Mouse (Mus musculus) layer of hippocampus, adult 18-20 months (tissue): ENCODE results near the gene Tmem256. TPM values are rescaled to one million over a fixed set of nuclear protein-coding genes. Genes with fewer than 3 reads are reported as not detected.

ENCODE experiments used
- DNase-seq, 2 experiments: peaks; one replicate each; pipeline ENCODE4 v3.0.0; 2022; ENCODE audit warnings: low spot score in 2 of 2
- total RNA-seq, 2 experiments: library from RNA; stranded (reverse); gene quantifications; 2 replicates each; pipeline ENCODE4 v1.2.3; 2021

Tmem256 gene
- total RNA-seq, 2 experiments from 2014 or later, result 110 to 117 TPM

DNA sequence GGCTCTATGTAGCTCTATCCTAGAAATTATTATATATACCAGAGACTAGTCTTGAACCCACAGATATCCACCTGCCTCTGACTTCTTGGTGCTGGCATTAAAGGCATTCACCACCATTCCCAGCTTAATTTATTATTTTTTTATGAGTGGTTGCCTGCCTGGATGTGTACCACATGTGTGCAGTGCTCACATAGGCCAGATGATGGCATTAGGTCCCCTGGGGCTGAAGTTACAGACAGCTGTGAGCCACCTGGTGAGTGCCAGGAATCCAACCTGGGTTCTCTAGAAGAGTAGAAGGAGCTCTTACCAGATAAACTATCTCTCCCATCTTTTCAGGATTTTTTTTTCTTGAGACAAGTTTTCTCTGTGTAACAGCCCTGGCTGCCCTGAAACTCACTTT lies 28.0 kb upstream of the Tmem256 start:
- DNase-seq, result no peak

DNA sequence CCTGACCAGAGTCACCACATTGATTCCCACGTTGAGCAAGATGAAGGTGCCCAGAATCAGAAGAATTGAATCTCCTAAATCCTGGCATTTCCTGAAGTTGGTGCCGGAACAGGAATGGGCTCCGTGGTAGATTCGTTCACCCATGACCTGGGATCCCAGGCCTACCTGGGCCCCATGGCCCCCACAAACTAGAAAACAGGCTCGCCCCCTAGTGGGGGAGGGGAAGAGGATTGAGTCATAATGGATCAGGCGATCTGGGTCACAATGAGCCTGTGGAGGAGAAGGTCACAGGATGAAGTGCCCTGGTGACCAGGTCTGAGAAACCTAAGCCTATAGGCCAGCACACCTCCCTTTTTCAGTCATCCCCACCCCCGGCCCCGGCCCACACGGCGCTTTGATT lies 23.2 kb upstream of the Tmem256 start, which contains the start of gene Gm39566:
Gm39566 (minus strand) TSS at position 144 of the 400 bp plus-strand sequence.
- DNase-seq, result no peak

GRCm38 (mm10) chr11:69816520-69816919 lies 21.8 kb upstream of the Tmem256 start:
- no peak for DNase-seq

GRCm38 (mm10) chr11:69818365-69818764 lies 19.9 kb upstream of the Tmem256 start, which contains the start of gene Spem2:
Spem2 (minus strand) TSS chr11:69818465.
- DNase-seq, result no peak

DNA sequence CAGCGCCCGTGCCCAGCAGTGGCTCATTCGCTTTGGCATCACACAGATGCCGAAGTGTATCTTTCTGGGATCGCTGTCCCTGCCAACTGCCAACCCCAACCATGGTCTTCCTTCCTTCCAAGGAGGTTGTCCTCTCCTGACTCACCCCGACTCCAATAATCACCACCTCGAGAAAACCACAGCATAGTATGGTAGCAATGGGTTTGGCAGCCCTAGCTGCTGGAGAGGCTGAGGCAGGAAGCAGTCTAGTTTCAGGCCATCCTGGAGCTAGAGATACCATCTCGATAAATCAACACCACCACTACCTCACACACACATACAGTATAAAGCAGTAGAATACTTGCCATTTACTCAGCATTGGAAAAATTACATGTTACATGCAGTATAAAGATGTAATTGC lies 19.4 kb upstream of the Tmem256 start:
- DNase-seq, result no peak

DNA sequence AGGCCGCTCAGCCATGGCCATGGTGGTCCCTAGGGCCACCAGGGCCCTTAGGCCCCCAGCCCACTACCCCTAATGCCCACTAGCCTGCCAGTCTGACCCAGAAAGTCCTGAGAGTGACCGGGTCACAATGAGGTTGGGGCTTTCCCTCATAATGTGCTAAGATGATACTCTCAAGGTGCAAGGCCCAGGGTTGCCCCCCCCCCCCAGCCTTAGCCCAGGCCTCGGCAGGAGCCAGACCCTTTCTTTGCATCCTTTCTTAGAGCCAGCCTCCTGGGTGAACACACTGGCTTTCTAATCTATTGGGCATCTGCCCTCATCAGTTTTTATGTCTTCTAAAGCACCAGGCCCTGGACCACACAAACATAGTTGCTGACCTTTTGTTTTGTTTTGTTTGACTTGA lies 16.2 kb upstream of the Tmem256 start, which contains the start of gene Spem1:
Spem1 (minus strand) TSS at position 101 of the 400 bp plus-strand sequence.
- no peak for DNase-seq

DNA sequence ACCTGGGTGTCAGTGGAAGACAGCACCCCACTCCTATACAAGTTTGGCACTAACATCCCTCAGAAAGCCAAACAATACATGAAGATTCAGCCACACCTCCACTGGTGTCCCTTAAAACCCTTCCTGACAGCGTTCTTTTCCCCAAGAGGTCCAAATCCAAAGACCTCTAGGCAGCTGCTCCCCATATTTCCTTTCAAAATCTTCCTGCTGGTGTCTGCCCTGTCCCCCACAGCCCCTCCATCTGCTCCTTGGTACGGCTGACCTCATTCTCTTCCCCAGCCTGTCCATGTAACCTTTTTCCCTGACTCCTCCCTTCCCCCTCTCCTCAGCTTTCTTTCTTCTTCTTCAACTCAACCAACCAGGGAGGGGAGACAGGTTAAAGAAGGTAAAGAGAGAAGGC lies 14.9 kb upstream of the Tmem256 start:
- DNase-seq, result no peak

GRCm38 (mm10) chr11:69828832-69829231 lies 9.5 kb upstream of the Tmem256 start:
- DNase-seq, result no peak

DNA sequence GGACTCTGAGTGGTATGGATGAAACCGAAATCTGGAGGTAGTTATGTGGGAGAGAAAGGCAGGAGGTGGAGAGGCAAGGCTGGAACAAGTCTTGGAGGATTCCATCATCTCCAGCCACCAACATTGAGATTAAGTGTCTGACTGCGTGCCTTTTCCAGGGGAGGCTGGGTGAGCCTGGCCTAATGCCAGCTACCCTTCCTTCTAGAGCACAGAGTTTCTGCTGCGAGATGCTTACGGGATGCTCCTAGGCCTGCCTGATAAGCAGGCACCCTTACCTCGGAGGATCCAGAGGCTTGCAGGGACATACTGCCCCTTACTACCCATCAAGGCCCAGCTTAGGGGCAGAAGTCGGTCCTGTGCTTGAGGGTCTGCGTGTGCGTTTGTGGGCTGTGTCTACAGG lies 4.8 kb upstream of the Tmem256 start:
- no peak for DNase-seq

DNA sequence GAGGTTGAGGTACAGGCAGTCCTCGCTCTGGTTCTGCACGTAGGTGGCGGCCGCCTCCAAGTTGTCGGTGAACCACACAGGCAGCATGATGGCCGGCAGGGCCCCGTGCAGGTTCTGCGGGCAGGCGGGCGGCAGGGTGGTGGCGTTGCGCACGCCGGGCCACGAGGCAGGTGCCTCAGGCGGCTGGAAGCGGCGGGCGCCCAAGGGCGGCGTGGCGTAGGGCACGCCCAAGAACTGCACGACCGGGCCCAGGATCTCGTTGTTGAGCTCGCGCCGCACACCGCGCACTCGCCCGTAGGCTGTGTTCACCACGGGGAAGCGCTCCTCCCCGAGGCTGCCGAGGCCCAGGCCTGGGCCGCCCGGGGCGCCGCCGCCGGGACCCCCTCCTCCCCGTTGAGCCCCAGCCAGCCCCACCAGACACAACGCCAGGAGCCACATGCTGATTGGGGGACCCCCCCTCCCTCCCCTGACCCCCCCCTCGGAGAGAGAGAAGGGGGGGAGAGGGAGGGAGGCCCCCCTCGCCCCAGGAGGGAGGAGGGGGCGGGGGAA lies 4.2 kb upstream of the Tmem256 start:
- DNase-seq, result no peak

DNA sequence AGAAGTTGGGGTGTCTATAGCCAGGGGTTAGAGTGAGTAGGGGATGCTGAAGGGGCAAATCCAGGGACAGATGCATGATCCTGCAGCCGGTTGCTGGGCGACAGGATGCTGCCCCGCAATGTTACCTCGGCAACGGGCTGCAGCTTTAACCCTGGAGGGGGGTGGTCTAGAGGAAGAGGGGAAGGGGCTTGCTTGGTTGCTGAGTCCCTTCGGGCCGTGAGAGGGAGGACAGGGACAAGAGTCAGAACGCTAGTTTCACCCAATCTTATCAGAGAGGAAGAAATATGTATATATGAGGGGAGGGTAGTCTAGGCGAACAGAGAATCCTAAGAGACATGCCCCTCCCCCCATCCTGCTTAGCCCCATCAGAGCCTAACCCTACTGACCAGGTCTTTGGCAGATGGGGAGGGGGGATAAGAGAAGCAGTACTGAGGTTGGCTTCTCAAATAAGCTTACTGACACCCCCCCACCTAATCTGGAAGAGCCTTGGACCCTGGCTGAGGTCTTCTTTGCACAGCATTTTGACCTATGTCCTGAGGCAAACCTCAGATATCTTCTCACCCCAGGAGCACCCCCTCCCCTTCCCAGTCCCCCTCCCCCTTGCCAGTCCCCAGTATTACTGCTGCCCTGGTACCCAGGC lies 2.9 kb upstream of the Tmem256 start:
- no peak for DNase-seq

DNA sequence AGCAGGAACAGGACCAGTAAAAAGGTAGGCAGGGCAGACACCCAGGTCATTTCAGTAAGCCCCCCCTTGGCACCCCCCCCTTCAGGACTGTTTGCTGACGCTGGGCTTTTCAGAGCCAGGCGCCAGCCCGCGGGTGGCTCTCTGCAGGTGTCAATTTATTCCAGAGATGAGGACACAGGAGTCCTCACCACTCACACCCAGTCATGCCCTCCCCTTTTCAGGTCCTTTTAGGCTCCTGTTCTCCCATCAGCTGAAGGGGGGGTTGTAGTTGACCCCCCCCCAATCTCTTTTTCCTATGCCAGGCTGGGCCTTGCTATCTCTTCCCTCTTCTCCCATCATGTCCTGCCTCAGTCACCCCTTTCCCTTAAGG lies 2.4 kb upstream of the Tmem256 start:
- DNase-seq, result no peak

- peak; percentile 30 to 41 for DNase-seq
These were observed 1.4 kb upstream of the Tmem256 start for GRCm38 (mm10) chr11:69836703-69837576.

DNA sequence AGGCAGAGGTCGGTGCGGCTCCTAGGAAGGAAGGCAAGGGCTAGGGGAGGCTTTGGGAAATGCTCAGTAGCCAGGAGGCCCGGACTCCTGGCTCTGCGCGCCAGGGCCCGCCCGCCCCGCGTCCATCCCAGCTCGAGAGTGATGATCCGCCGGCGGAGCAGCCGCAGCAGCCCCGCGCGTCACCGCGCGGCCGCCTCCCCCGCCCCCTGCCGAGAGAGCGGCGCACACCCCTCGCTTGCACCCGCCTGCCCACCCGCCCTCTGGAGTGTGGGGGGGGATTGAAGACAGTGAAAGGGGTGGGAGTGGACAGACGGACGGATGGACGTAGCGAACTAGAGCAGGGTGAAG lies 736 bp upstream of the Tmem256 start, which contains the start of gene Nlgn2:
Nlgn2 (minus strand) TSS at position 181 of the 348 bp plus-strand sequence.
- no peak for DNase-seq

DNA sequence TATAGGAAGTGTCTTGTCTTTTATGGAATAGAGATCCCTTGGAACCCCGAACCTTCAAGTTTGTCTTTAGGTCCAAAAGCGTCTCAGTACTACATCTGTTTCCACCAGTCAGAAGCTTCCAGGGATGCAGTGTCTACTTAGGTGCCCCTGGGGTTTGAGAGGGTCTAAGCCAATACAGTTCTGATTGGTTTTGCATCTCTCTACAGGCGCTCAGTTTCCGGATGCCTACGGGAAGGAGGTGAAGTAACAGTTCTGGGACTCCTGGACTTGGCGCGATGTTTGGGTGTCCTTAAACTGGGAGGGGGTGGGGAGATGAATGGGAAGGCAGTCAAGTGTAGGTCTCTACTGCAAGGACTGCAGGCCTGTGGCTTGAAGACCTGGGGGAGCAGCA lies 395 bp downstream of the Tmem256 start:
- no peak for DNase-seq

GRCm38 (mm10) chr11:69846198-69846680 lies 7.9 kb downstream of the Tmem256 start, which contains the start of gene Plscr3:
Plscr3 (plus strand) TSS chr11:69846376.
- peak; percentile 78 to 85 for DNase-seq

DNA sequence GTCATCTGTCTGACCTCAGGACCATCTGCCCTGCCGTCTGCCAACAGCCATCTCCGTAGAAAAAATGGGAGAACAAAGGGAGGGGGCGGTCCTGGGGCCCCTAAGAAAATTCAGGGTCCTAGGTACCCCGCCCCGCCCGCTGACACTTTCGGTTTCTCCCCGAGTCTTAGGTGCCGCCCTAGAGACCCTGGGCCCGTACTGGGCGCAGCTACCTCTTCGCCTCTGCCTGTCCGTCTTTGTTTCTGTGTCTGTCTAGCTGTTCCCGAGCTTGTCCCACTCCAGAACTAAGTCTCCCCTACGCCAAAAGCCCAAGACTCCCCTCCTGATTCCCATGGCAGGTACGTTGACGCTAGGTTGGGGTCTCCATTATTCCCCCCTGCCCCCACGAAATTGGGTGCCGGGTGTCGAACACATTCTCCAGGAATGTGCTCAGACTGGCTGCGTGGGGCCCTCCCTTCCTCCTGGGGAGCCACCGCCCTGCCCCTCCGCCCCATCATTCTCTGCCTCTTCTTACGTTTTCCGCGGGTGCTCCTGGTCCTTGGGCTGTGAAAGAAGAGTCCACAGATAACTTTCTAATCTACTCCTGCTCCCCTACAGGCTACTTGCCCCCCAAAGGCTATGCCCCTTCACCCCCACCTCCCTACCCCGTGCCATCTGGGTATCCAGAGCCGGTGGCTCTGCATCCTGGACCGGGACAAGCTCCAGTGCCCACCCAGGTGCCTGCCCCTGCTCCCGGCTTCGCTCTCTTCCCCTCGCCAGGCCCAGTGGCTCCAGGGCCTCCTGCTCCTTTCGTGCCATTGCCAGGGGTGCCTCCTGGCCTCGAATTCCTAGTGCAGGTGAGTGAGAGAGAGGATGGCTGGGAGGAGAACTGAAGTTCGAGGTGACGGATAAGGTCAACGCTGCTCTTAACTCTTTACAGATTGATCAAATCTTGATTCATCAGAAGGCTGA lies 8.7 kb downstream of the Tmem256 start:
- DNase-seq, result no peak

- no peak for DNase-seq
These were observed 9.7 kb downstream of the Tmem256 start for GRCm38 (mm10) chr11:69848021-69848420.

DNA sequence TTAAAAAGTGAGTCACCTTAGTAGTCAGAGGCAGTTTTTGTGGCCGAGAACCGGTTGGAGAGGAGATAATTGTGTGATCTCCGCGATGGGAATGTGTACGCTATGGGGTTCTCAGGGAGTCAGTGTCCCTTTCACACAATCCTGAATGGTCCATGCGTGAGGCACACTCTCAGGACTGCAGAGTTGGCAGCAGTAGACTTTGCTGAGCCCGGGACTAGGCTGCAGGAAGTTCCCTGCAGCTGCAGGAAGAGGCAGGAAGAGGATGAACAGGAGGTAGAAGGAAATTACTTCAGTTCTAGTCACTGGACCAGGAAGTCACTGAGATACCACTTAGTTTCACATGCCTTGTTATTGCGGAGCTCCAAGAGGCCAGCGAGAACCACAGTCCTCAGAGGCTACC lies 10.8 kb downstream of the Tmem256 start:
- no peak for DNase-seq

- no peak for DNase-seq
These were observed 11.6 kb downstream of the Tmem256 start for GRCm38 (mm10) chr11:69849884-69850283.

GRCm38 (mm10) chr11:69850754-69851153 lies 12.4 kb downstream of the Tmem256 start:
- no peak for DNase-seq
